Mouse (Mus musculus) adrenal gland, adult 10 weeks (tissue): ENCODE measurements around the gene Rab7b. TPM values are rescaled to one million over a fixed set of nuclear protein-coding genes. Genes with fewer than 3 reads are reported as not detected.

Experiments used
- polyA plus RNA-seq: library from polyadenylated mRNA; stranded (reverse); fragments of 350-450 nt; fragmentation: Illumina TruSeq; extraction: RNeasy Lipid Tissue Mini Kit (QIAGEN cat#74804); gene quantifications from one replicate; pipeline ENCODE4 v1.2.3, GENCODE M21; 2014; ENCODE audit warnings: low read depth, low replicate concordance

Rab7b gene
- 3.1 TPM for polyA plus RNA-seq

DNA sequence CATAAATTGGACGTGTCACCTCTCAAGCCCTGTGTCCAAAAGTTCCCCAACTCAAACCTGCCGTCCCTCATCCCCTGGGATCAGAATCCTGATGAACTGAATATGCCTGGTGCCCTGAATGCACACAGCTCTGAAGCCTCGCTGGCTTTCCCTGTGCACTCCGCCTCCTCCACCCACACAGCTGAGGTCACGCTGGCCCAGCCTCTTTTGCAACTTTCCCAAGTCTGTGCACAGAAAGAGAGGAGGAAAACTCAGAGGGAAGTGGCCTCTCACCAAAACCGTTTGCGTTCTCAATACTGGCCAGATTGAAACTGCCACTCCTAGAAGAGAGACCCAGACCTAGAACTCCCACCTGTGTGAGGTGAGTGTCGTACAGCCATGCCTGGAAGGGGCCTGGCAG lies at the start of gene Rab7b:
TSS of gene Rab7b (plus strand) at position 221 of the 400 bp plus-strand sequence.

GRCm38 (mm10) chr1:131743868-131744464 lies 55.5 kb downstream of the Rab7b start, which contains the start of gene Slc26a9:
Slc26a9 (plus strand) TSS chr1:131744022.

Other genes with a start within 250 kb of the Rab7b start
- 15.5 TPM for gene Srgap2, start 161.3 kb upstream of the Rab7b start, polyA plus RNA-seq
- gene Fam72a, start 160.8 kb upstream of the Rab7b start, polyA plus RNA-seq = 2.8 TPM
- not detected for gene Avpr1b, start 89.5 kb upstream of the Rab7b start, polyA plus RNA-seq
- not detected for gene Ctse, start 50.4 kb upstream of the Rab7b start, polyA plus RNA-seq
- not detected for gene Slc26a9, start 55.3 kb downstream of the Rab7b start, polyA plus RNA-seq
- gene Pm20d1, start 108.7 kb downstream of the Rab7b start, polyA plus RNA-seq = 7.5 TPM
- 22.7 TPM for gene Slc41a1, start 138.8 kb downstream of the Rab7b start, polyA plus RNA-seq
- 6.9 TPM for gene Rab29, start 178.5 kb downstream of the Rab7b start, polyA plus RNA-seq
- gene Nucks1, start 221.8 kb downstream of the Rab7b start, polyA plus RNA-seq = 173 TPM